Mouse (Mus musculus): ENCODE data around the gene Pcx. TPM values are rescaled to one million over a fixed set of nuclear protein-coding genes. Genes with fewer than 3 reads are reported as not detected.

The Pcx gene
- polyA plus RNA-seq, 1 experiment from 2014 or later, result 56.3 TPM

- no peak overlapping the region for H3K4me2 ChIP-seq
- no peak overlapping the region for H3K4me3 ChIP-seq (replicated peaks)
- peaks cover 2% of the 10 kb centered on the region; the same call in 1 of the 2 replicates for H3K36me3 ChIP-seq (replicated peaks)
- 56% methylated on average over 4 of the region's 4 CpGs for WGBS (ENCODE audit: insufficient replicate concordance)
- H3K4me1 ChIP-seq (replicated peaks), result peaks cover 17% of the 10 kb centered on the region
- H3K27ac ChIP-seq (replicated peaks), result no peak overlapping the region
- ATAC-seq (ENCODE audit: insufficient read depth), result no peak
- H3K9me3 ChIP-seq (replicated peaks), result no peaks in the 10 kb centered on the region
- H3K27me3 ChIP-seq, result peaks cover 16% of the 10 kb centered on the region
- no peak overlapping the region for H3K9ac ChIP-seq
Observed at GRCm38 (mm10) chr19:4610109-4610508, 99.8 kb downstream of the Pcx start.

- H3K9me3 ChIP-seq (replicated peaks), result no peaks in the 10 kb centered on the region
- peaks cover 33% of the 10 kb centered on the region for H3K4me1 ChIP-seq (replicated peaks)
- H3K27ac ChIP-seq (replicated peaks), result no peak overlapping the region
- no peak for ATAC-seq (ENCODE audit: insufficient read depth)
- no peak overlapping the region for H3K9ac ChIP-seq
- H3K4me2 ChIP-seq, result no peak overlapping the region
- no peaks in the 10 kb centered on the region for H3K36me3 ChIP-seq (replicated peaks)
- H3K27me3 ChIP-seq, result peaks cover 38% of the 10 kb centered on the region
- WGBS (ENCODE audit: insufficient replicate concordance), result 82% methylated on average over 19 of the region's 19 CpGs
- H3K4me3 ChIP-seq (replicated peaks), result no peak overlapping the region
Observed at GRCm38 (mm10) chr19:4612181-4612961, 102.1 kb downstream of the Pcx start.

GRCm38 (mm10) chr19:4613464-4614304, 103.4 kb downstream of the Pcx start:
- Histone ChIP-seq H3K4me3 (replicated peaks) (no peak overlapping the region), H3K9ac (no peak overlapping the region), H3K27me3 (peaks cover 44% of the 10 kb centered on the region), H3K4me2 (peak overlapping the region; percentile 92; the same call in 1 of the 2 replicates), H3K36me3 (replicated peaks) (0 out of 2 replicates have a peak, but pooled peaks cover 5% of the 10 kb centered on the region), H3K4me1 (replicated peaks) (peaks cover 33% of the 10 kb centered on the region), H3K9me3 (replicated peaks) (no peaks in the 10 kb centered on the region), H3K27ac (replicated peaks) (no peak overlapping the region)
- WGBS (ENCODE audit: insufficient replicate concordance), result 84% methylated on average over 33 of the region's 33 CpGs
- no peak for ATAC-seq (ENCODE audit: insufficient read depth)

GRCm38 (mm10) chr19:4614305-4615150, 104.3 kb downstream of the Pcx start:
- H3K4me3 ChIP-seq (replicated peaks), result peak overlapping the region; percentile 62
- H3K4me1 ChIP-seq (replicated peaks), result peaks cover 33% of the 10 kb centered on the region
- H3K9me3 ChIP-seq (replicated peaks), result no peaks in the 10 kb centered on the region
- H3K9ac ChIP-seq, result peak overlapping the region; percentile 55
- ATAC-seq (ENCODE audit: insufficient read depth), result no peak
- H3K27me3 ChIP-seq, result peaks cover 44% of the 10 kb centered on the region
- peaks cover 14% of the 10 kb centered on the region for H3K36me3 ChIP-seq (replicated peaks)
- WGBS (ENCODE audit: insufficient replicate concordance), result 24% methylated on average over 44 of the region's 49 CpGs
- H3K4me2 ChIP-seq, result peak overlapping the region; percentile 92
- H3K27ac ChIP-seq (replicated peaks), result no peak overlapping the region

GRCm38 (mm10) chr19:4615151-4616093, 105.2 kb downstream of the Pcx start, which contains the start of gene Lrfn4:
Lrfn4 (minus strand) TSS chr19:4615667.
- H3K27me3 ChIP-seq, result peaks cover 44% of the 10 kb centered on the region
- H3K4me1 ChIP-seq (replicated peaks), result peaks cover 33% of the 10 kb centered on the region
- peak; percentile 82 for ATAC-seq (ENCODE audit: insufficient read depth)
- H3K4me2 ChIP-seq, result peak within 1 kb of the TSS; percentile 92
- peak within 1 kb of the TSS; percentile 55 for H3K9ac ChIP-seq
- under 1% methylated on average over 87 of the region's 87 CpGs for WGBS (ENCODE audit: insufficient replicate concordance)
- H3K36me3 ChIP-seq (replicated peaks), result peaks cover 23% of the 10 kb centered on the region
- H3K9me3 ChIP-seq (replicated peaks), result no peaks in the 10 kb centered on the region
- H3K27ac ChIP-seq (replicated peaks), result no peak within 1 kb of the TSS
- peak within 1 kb of the TSS; percentile 62 for H3K4me3 ChIP-seq (replicated peaks)

- Histone ChIP-seq H3K4me2 (peak overlapping the region; percentile 92), H3K27me3 (peaks cover 44% of the 10 kb centered on the region), H3K27ac (replicated peaks) (no peak overlapping the region), H3K9me3 (replicated peaks) (no peaks in the 10 kb centered on the region), H3K36me3 (replicated peaks) (peaks cover 34% of the 10 kb centered on the region), H3K4me1 (replicated peaks) (peaks cover 33% of the 10 kb centered on the region), H3K4me3 (replicated peaks) (no peak overlapping the region), H3K9ac (no peak overlapping the region)
- 34% methylated on average over 4 of the region's 4 CpGs for WGBS (ENCODE audit: insufficient replicate concordance)
- no peak for ATAC-seq (ENCODE audit: insufficient read depth)
Observed at GRCm38 (mm10) chr19:4616546-4616945, 106.3 kb downstream of the Pcx start.

GRCm38 (mm10) chr19:4618183-4618582, 107.9 kb downstream of the Pcx start:
- peaks cover 50% of the 10 kb centered on the region for H3K36me3 ChIP-seq (replicated peaks)
- peaks cover 44% of the 10 kb centered on the region for H3K27me3 ChIP-seq
- WGBS (ENCODE audit: insufficient replicate concordance), result 44% methylated on average over 18 of the region's 18 CpGs
- H3K4me1 ChIP-seq (replicated peaks), result peaks cover 33% of the 10 kb centered on the region
- H3K9ac ChIP-seq, result no peak overlapping the region
- no peak overlapping the region for H3K4me3 ChIP-seq (replicated peaks)
- no peak for ATAC-seq (ENCODE audit: insufficient read depth)
- no peak overlapping the region for H3K4me2 ChIP-seq
- H3K9me3 ChIP-seq (replicated peaks), result no peaks in the 10 kb centered on the region
- no peak overlapping the region for H3K27ac ChIP-seq (replicated peaks)

GRCm38 (mm10) chr19:4619461-4619860, 109.2 kb downstream of the Pcx start:
- peaks cover 35% of the 10 kb centered on the region for H3K27me3 ChIP-seq
- whole genome bisulfite sequencing (ENCODE audit: insufficient replicate concordance), result 82% methylated on average over 10 of the region's 10 CpGs

GRCm38 (mm10) chr19:4620721-4621120, 110.4 kb downstream of the Pcx start:
- no peaks in the 10 kb centered on the region for H3K9me3 ChIP-seq (replicated peaks)
- peaks cover 22% of the 10 kb centered on the region for H3K27me3 ChIP-seq
- ATAC-seq (ENCODE audit: insufficient read depth), result no peak
- WGBS (ENCODE audit: insufficient replicate concordance), result 81% methylated on average over 7 of the region's 7 CpGs
- no peak overlapping the region for H3K27ac ChIP-seq (replicated peaks)
- no peak overlapping the region for H3K4me2 ChIP-seq
- peaks cover 26% of the 10 kb centered on the region for H3K4me1 ChIP-seq (replicated peaks)
- H3K36me3 ChIP-seq (replicated peaks), result peaks cover 55% of the 10 kb centered on the region
- no peak overlapping the region for H3K9ac ChIP-seq
- no peak overlapping the region for H3K4me3 ChIP-seq (replicated peaks)

More at GRCm38 (mm10) chr19:4619461-4619860, 109.2 kb downstream of the Pcx start:
- Histone ChIP-seq H3K36me3 (replicated peaks) (peaks cover 55% of the 10 kb centered on the region), H3K9me3 (replicated peaks) (no peaks in the 10 kb centered on the region), H3K4me2 (no peak overlapping the region), H3K4me3 (replicated peaks) (no peak overlapping the region), H3K4me1 (replicated peaks) (peaks cover 31% of the 10 kb centered on the region), H3K27ac (replicated peaks) (no peak overlapping the region), H3K9ac (no peak overlapping the region)
- no peak for ATAC-seq (ENCODE audit: insufficient read depth)

GRCm38 (mm10) chr19:4622780-4623179, 112.5 kb downstream of the Pcx start:
- H3K27ac ChIP-seq (replicated peaks), result no peak overlapping the region
- no peak overlapping the region for H3K4me2 ChIP-seq
- no peaks in the 10 kb centered on the region for H3K9me3 ChIP-seq (replicated peaks)
- H3K9ac ChIP-seq, result no peak overlapping the region
- ATAC-seq (ENCODE audit: insufficient read depth), result no peak
- 74% methylated on average over 5 of the region's 5 CpGs for WGBS (ENCODE audit: insufficient replicate concordance)
- no peak overlapping the region for H3K4me3 ChIP-seq (replicated peaks)
- H3K27me3 ChIP-seq, result 0 out of 2 replicates have a peak, but pooled peaks cover 2% of the 10 kb centered on the region
- H3K4me1 ChIP-seq (replicated peaks), result peaks cover 31% of the 10 kb centered on the region
- H3K36me3 ChIP-seq (replicated peaks), result peaks cover 55% of the 10 kb centered on the region

All from liver, embryonic 15.5 days (tissue).